Mouse (Mus musculus) inflammation-experienced regulatory T-cells (primary cell): ENCODE measurements around the gene Pigv. TPM values are rescaled to one million over a fixed set of nuclear protein-coding genes. Genes with fewer than 3 reads are reported as not detected.

Experiments used
- polyA plus RNA-seq, 2 experiments: library from polyadenylated mRNA; unstranded; fragments of 100-300 nt; shearing (Covaris generic); gene quantifications; one replicate each; pipeline ENCODE4 v1.2.1; 2017

The Pigv gene
- polyA plus RNA-seq = 10 to 100 TPM; 25.6 to 26.0 TPM

GRCm38 (mm10) chr4:133671881-133672844, at the start of gene Pigv:
TSS of gene Pigv (minus strand) at chr4:133672647.

GRCm38 (mm10) chr4:133649989-133650699, 22.3 kb downstream of the Pigv start, which contains the start of gene Zdhhc18:
TSS of gene Zdhhc18 (minus strand) at chr4:133650154.

Other genes starting within 250 kb of the Pigv start
- gene Tent5b, start 192.5 kb downstream of the Pigv start, polyA plus RNA-seq = under 1 TPM in 1 of 2 experiments, not detected in 1; 0.13 TPM
- under 1 TPM; 0.24 to 0.99 TPM for gene Trnp1, start 174.1 kb downstream of the Pigv start, polyA plus RNA-seq
- 1 to 10 TPM in 1 of 2 experiments, under 1 TPM in 1; 0.87 to 2.0 TPM for gene Kdf1, start 153.7 kb downstream of the Pigv start, polyA plus RNA-seq
- 100 to 1,000 TPM; 131 to 139 TPM for gene Nudc, start 126.7 kb downstream of the Pigv start, polyA plus RNA-seq
- gene Nr0b2, start 119.3 kb downstream of the Pigv start, polyA plus RNA-seq = 1 to 10 TPM in 1 of 2 experiments, under 1 TPM in 1; 0.23 to 2.3 TPM
- gene Gpatch3, start 97.9 kb downstream of the Pigv start, polyA plus RNA-seq = 10 to 100 TPM in 1 of 2 experiments, 1 to 10 TPM in 1; 6.5 to 15.5 TPM
- 10 to 100 TPM; 12.7 to 17.2 TPM for gene Gpn2, start 88.3 kb downstream of the Pigv start, polyA plus RNA-seq
- 10 to 100 TPM; 14.9 to 17.3 TPM for gene Sfn, start 70.5 kb downstream of the Pigv start, polyA plus RNA-seq
- gene Zdhhc18, start 22.5 kb downstream of the Pigv start, polyA plus RNA-seq = 100 to 1,000 TPM; 218 to 257 TPM
- 10 to 100 TPM; 45.5 to 47.1 TPM for gene Arid1a, start 84.1 kb upstream of the Pigv start, polyA plus RNA-seq
- gene Rps6ka1, start 215.2 kb upstream of the Pigv start, polyA plus RNA-seq = 100 to 1,000 TPM; 230 to 291 TPM